In the genomic region with DNA sequence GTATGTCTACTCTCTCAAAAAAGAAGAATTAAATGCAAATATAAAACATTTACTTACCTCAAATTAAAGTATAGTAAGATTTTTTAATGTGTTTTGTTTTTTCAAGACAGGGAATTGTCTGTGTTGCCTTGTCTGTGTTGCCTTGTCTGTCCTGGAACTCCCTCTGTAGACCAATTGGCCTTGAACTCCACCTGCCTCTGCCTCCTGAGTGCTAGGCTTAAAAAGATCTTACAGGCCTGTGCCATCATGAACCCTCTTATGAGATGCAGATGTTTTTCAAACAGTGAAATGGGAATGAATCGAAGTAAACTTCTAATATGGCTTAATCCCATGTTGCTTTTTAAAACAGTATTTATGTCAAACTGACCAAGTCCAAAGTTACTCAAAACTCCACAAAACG, we compare ENCODE assay signal across 8 mouse cellular contexts. TPM values are rescaled to one million over a fixed set of nuclear protein-coding genes. Genes with fewer than 3 reads are reported as not detected.
DNase-seq lines count a peak whose midpoint lies in the region; ATAC-seq and TF ChIP-seq lines count a peak whose summit lies in the region.

No protein-coding gene starts in this region.

- H3K27me3 ChIP-seq in kidney, embryonic 16.5 days (ENCODE audit: insufficient read depth, low read length), result no peaks in the 10 kb centered on the region
- no peaks in the 10 kb centered on the region for H3K27me3 ChIP-seq in hindbrain, embryonic 16.5 days (replicated peaks; ENCODE audit: control insufficient read depth, insufficient read depth, low read length)
- H3K27me3 ChIP-seq in midbrain, embryonic 14.5 days (ENCODE audit: control insufficient read depth, insufficient read depth, low read length), result no peaks in the 10 kb centered on the region

- DNase-seq in kidney, adult 11 months, result no peak
- DNase-seq in midbrain, embryonic 14.5 days, result no peak
- no peak for DNase-seq in thymus, postnatal 10 days (ENCODE audit: low spot score in 2 of 2)
- DNase-seq in ovary, adult 18-20 months (ENCODE audit: low spot score), result no peak

- no peak for TF ChIP-seq CTCF in cortical plate, adult 2 months (IDR thresholded peaks at IDR 0.05; ENCODE audit: extremely low read depth, insufficient read depth, low read length)

- H3K9me3 ChIP-seq in kidney, embryonic 16.5 days (ENCODE audit: low read length), result no peaks in the 10 kb centered on the region
- no peaks in the 10 kb centered on the region for H3K9me3 ChIP-seq in hindbrain, embryonic 16.5 days (ENCODE audit: control insufficient read depth, low read length)
- no peaks in the 10 kb centered on the region for H3K9me3 ChIP-seq in midbrain, embryonic 14.5 days (ENCODE audit: control insufficient read depth, low read length)

- H3K4me2 ChIP-seq in kidney, embryonic 16.5 days (replicated peaks; ENCODE audit: low read depth, low read length), result peak overlapping the region; percentile 59
- H3K4me2 ChIP-seq in hindbrain, embryonic 16.5 days (ENCODE audit: low read length), result peak overlapping the region; percentile 79
- peak overlapping the region; percentile 85 for H3K4me2 ChIP-seq in midbrain, embryonic 14.5 days (ENCODE audit: low read length)

- peak overlapping the region; percentile 69 for H3K4me3 ChIP-seq in kidney, embryonic 16.5 days (ENCODE audit: low read length)
- H3K4me3 ChIP-seq in cortical plate, adult 2 months (ENCODE audit: insufficient read depth, low read length), result peak overlapping the region; percentile 85; the same call in 1 of the 2 replicates
- peak overlapping the region; percentile 99 for H3K4me3 ChIP-seq in hindbrain, embryonic 16.5 days (ENCODE audit: low read length)
- peak overlapping the region; percentile 97 for H3K4me3 ChIP-seq in midbrain, embryonic 14.5 days (replicated peaks; ENCODE audit: low read depth, low read length)

- TF ChIP-seq POLR2A in cortical plate, adult 2 months (IDR thresholded peaks at IDR 0.05; ENCODE audit: extremely low read depth, insufficient read depth, low read length), result no peak

- peaks cover 14% of the 10 kb centered on the region for H3K4me1 ChIP-seq in kidney, embryonic 16.5 days (ENCODE audit: insufficient read depth, low read length)
- peaks cover 3% of the 10 kb centered on the region; the same call in 1 of the 2 replicates for H3K4me1 ChIP-seq in cortical plate, adult 2 months (ENCODE audit: control insufficient read depth, insufficient read depth, low read length)
- peaks cover 14% of the 10 kb centered on the region for H3K4me1 ChIP-seq in hindbrain, embryonic 16.5 days (ENCODE audit: control insufficient read depth, insufficient read depth, low read depth, low read length)
- peaks cover 18% of the 10 kb centered on the region for H3K4me1 ChIP-seq in midbrain, embryonic 14.5 days (ENCODE audit: control insufficient read depth, insufficient read depth, low read length)

- no peak overlapping the region for H3K27ac ChIP-seq in kidney, embryonic 16.5 days (ENCODE audit: low read length)
- H3K27ac ChIP-seq in cortical plate, adult 2 months (ENCODE audit: insufficient read depth, low read length), result no peak overlapping the region
- no peak overlapping the region for H3K27ac ChIP-seq in hindbrain, embryonic 16.5 days (ENCODE audit: low read depth, low read length)
- H3K27ac ChIP-seq in midbrain, embryonic 14.5 days (replicated peaks; ENCODE audit: low read depth, low read length), result no peak overlapping the region

- ATAC-seq in kidney, embryonic 16.5 days (ENCODE audit: low FRiP score, low TSS enrichment), result no peak
- no peak for ATAC-seq in hindbrain, embryonic 16.5 days
- no peak for ATAC-seq in midbrain, embryonic 14.5 days (ENCODE audit: low FRiP score, low TSS enrichment)
- no peak for ATAC-seq in CD4-positive, CD25-positive, alpha-beta regulatory T cell, adult 4 months

- 38% methylated on average over 2 of the region's 2 CpGs for WGBS in kidney, embryonic 16.5 days
- WGBS in hindbrain, embryonic 16.5 days, result 55% methylated on average over 2 of the region's 2 CpGs
- 47% methylated on average over 2 of the region's 2 CpGs for WGBS in midbrain, embryonic 14.5 days

- no peaks in the 10 kb centered on the region for H3K36me3 ChIP-seq in kidney, embryonic 16.5 days (ENCODE audit: insufficient read depth, low read length)
- no peaks in the 10 kb centered on the region for H3K36me3 ChIP-seq in hindbrain, embryonic 16.5 days (ENCODE audit: control insufficient read depth, insufficient read depth, low read length)
- no peaks in the 10 kb centered on the region for H3K36me3 ChIP-seq in midbrain, embryonic 14.5 days (ENCODE audit: control insufficient read depth, insufficient read depth, low read length)

- no peak overlapping the region for H3K9ac ChIP-seq in kidney, embryonic 16.5 days (replicated peaks; ENCODE audit: low read length)
- no peak overlapping the region; the same call in 1 of the 2 replicates for H3K9ac ChIP-seq in hindbrain, embryonic 16.5 days (ENCODE audit: low read depth, low read length)
- 0 out of 2 replicates have a peak overlapping the region, but pooled peaks have one; percentile 97 for H3K9ac ChIP-seq in midbrain, embryonic 14.5 days (replicated peaks; ENCODE audit: low read length)

RNA-seq across cellular contexts. Expression of a gene that starts 1.9 kb away (rescaled TPM):
- 10.0 and 13.0 TPM in 2 replicates for polyA plus RNA-seq in kidney, embryonic 16.5 days (2015; fragmentation: Nextera tagmentation; extraction: Ambion mirVana)
- 37.7 and 38.3 TPM in 2 replicates for polyA plus RNA-seq in cortical plate, adult 2 months (2012; rRNA removed)
- polyA plus RNA-seq in hindbrain, embryonic 16.5 days (2015; fragmentation: Nextera tagmentation; extraction: Ambion mirVana), result 12.1 and 13.1 TPM in 2 replicates
- 30.2 and 32.8 TPM in 2 replicates for polyA plus RNA-seq in midbrain, embryonic 14.5 days (2014; fragmentation: Nextera tagmentation; extraction: Ambion mirVana)
- 10 to 100 TPM; 37.5 to 38.5 TPM for polyA plus RNA-seq in CD4-positive, CD25-positive, alpha-beta regulatory T cell, adult 4 months (2017; shearing (Covaris generic))

RNA-seq across cellular contexts. Expression of a gene that starts 19.2 kb away (rescaled TPM):
- polyA plus RNA-seq in kidney, embryonic 16.5 days (2015; fragmentation: Nextera tagmentation; extraction: Ambion mirVana), result not detected in 2 replicates
- polyA plus RNA-seq in cortical plate, adult 2 months (2012; rRNA removed), result 0.08 and 0.21 TPM in 2 replicates
- 0.10 and 0.22 TPM in 2 replicates for polyA plus RNA-seq in hindbrain, embryonic 16.5 days (2015; fragmentation: Nextera tagmentation; extraction: Ambion mirVana)
- polyA plus RNA-seq in midbrain, embryonic 14.5 days (2014; fragmentation: Nextera tagmentation; extraction: Ambion mirVana), result 0.22 TPM in 1 of 2 replicates, not detected in the other
- not detected for polyA plus RNA-seq in CD4-positive, CD25-positive, alpha-beta regulatory T cell, adult 4 months (2017; shearing (Covaris generic))
